Mouse (Mus musculus) G1E (cell line): ENCODE measurements around the gene Pi4kb.

Experiments used
- CTCF ChIP-seq: IDR thresholded peaks from 2 replicates; pipeline ENCODE4 v1.5.1; 2012; ENCODE audit warnings: low read depth, low read length, inconsistent platforms, mixed read lengths
- GATA1 ChIP-seq: IDR thresholded peaks from 2 replicates; pipeline ENCODE4 v1.6.1; 2012; ENCODE audit warnings: borderline replicate concordance, low read length, inconsistent platforms, mixed read lengths
- TAL1 ChIP-seq: conservative IDR thresholded peaks from 2 replicates; pipeline ENCODE4 v1.6.1; 2012; ENCODE audit warnings: low read depth, low read length, inconsistent platforms, mixed read lengths

DNA sequence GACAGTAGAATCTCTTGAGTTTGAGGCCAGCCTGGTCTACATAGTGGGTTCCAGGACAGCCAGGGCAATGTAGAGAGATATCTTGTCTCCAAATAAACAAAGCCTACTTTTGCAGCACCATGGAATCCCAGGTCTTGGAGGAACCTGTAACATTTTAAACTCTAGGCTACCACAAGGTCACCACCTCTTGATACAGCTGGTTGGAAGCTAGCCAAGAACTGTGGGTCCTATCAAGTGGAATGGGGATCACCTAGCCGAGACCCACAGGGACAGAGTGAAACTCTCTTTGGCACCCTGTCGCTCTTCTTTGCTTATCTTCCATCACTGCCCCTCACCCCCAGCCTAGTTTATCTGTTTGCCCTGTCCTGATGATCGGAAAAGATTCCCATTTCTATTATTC, 2.0 kb upstream of the Pi4kb start:
- no peak for TF ChIP-seq CTCF
- no peak for TF ChIP-seq GATA1
- TF ChIP-seq TAL1: no peak
